Mouse (Mus musculus): ENCODE results near the gene Phf21a. TPM values are rescaled to one million over a fixed set of nuclear protein-coding genes. Genes with fewer than 3 reads are reported as not detected.
A peak's percentile ranks its signal among the peaks of the same experiment; 100 is the strongest.

Gene Phf21a
- 21.1 and 21.5 TPM in 2 replicates for polyA plus RNA-seq (2016; fragmentation: Nextera tagmentation; extraction: Ambion mirVana)

- Histone ChIP-seq H3K4me1 (replicated peaks) (no peaks in the 10 kb centered on the region), H3K9ac (no peak within 1 kb of the TSS), H3K27ac (ENCODE audit: poor library complexity, severe bottlenecking) (no peak within 1 kb of the TSS), H3K9me3 (replicated peaks) (peaks cover 8% of the 10 kb centered on the region; the same call in 1 of the 2 replicates), H3K36me3 (no peaks in the 10 kb centered on the region), H3K4me2 (no peak within 1 kb of the TSS), H3K27me3 (replicated peaks) (no peaks in the 10 kb centered on the region), H3K4me3 (no peak within 1 kb of the TSS)
- WGBS = 70% methylated on average over 2 of the region's 2 CpGs
- no peak for ATAC-seq (ENCODE audit: insufficient number of reproducible peaks, low FRiP score)
Observed at GRCm38 (mm10) chr2:92092817-92093216, at the start of gene Phf21a. Gene Phf21a, plus strand, starts transcription at chr2:92093117.

- ATAC-seq (ENCODE audit: insufficient number of reproducible peaks, low FRiP score) = no peak
- Histone ChIP-seq H3K4me2 (no peak overlapping the region), H3K4me1 (replicated peaks) (peaks cover 23% of the 10 kb centered on the region), H3K36me3 (no peaks in the 10 kb centered on the region), H3K9ac (no peak overlapping the region), H3K27me3 (replicated peaks) (no peaks in the 10 kb centered on the region), H3K9me3 (replicated peaks) (no peaks in the 10 kb centered on the region), H3K4me3 (no peak overlapping the region), H3K27ac (ENCODE audit: poor library complexity, severe bottlenecking) (no peak overlapping the region)
- 82% methylated on average over 12 of the region's 12 CpGs for WGBS
Observed at GRCm38 (mm10) chr2:92043285-92043684, 49.6 kb upstream of the Phf21a start.

GRCm38 (mm10) chr2:92047601-92048000 is 45.3 kb upstream of the Phf21a start:
- WGBS = 22% methylated on average over 4 of the region's 4 CpGs
- H3K4me3 ChIP-seq = no peak overlapping the region
- no peak overlapping the region for H3K27ac ChIP-seq (ENCODE audit: poor library complexity, severe bottlenecking)
- no peak overlapping the region for H3K9ac ChIP-seq
- no peak overlapping the region for H3K4me2 ChIP-seq
- no peak for ATAC-seq (ENCODE audit: insufficient number of reproducible peaks, low FRiP score)
- H3K4me1 ChIP-seq (replicated peaks) = peaks cover 19% of the 10 kb centered on the region
- H3K9me3 ChIP-seq (replicated peaks) = no peaks in the 10 kb centered on the region
- H3K36me3 ChIP-seq = no peaks in the 10 kb centered on the region
- H3K27me3 ChIP-seq (replicated peaks) = peaks cover 11% of the 10 kb centered on the region; the same call in 1 of the 2 replicates

GRCm38 (mm10) chr2:92048034-92048690 is 44.8 kb upstream of the Phf21a start:
- ATAC-seq (ENCODE audit: insufficient number of reproducible peaks, low FRiP score) = no peak

GRCm38 (mm10) chr2:92052188-92052587 is 40.7 kb upstream of the Phf21a start:
- no peak overlapping the region for H3K4me2 ChIP-seq
- no peaks in the 10 kb centered on the region for H3K36me3 ChIP-seq
- no peak overlapping the region for H3K9ac ChIP-seq
- no peak overlapping the region for H3K27ac ChIP-seq (ENCODE audit: poor library complexity, severe bottlenecking)
- 80% methylated on average over 8 of the region's 8 CpGs for WGBS
- no peak overlapping the region for H3K4me3 ChIP-seq
- H3K4me1 ChIP-seq (replicated peaks) = peaks cover 33% of the 10 kb centered on the region
- no peaks in the 10 kb centered on the region for H3K9me3 ChIP-seq (replicated peaks)
- peaks cover 31% of the 10 kb centered on the region for H3K27me3 ChIP-seq (replicated peaks)
- ATAC-seq (ENCODE audit: insufficient number of reproducible peaks, low FRiP score) = no peak

More at GRCm38 (mm10) chr2:92048034-92048690, 44.8 kb upstream of the Phf21a start:
- Histone ChIP-seq H3K4me2 (no peak overlapping the region), H3K27ac (ENCODE audit: poor library complexity, severe bottlenecking) (no peak overlapping the region), H3K4me3 (no peak overlapping the region), H3K4me1 (replicated peaks) (peaks cover 18% of the 10 kb centered on the region), H3K9me3 (replicated peaks) (no peaks in the 10 kb centered on the region), H3K36me3 (no peaks in the 10 kb centered on the region), H3K9ac (no peak overlapping the region), H3K27me3 (replicated peaks) (peaks cover 17% of the 10 kb centered on the region)
- WGBS = 61% methylated on average over 9 of the region's 9 CpGs

GRCm38 (mm10) chr2:92052754-92053153 is 40.2 kb upstream of the Phf21a start:
- Histone ChIP-seq H3K4me3 (no peak overlapping the region), H3K27me3 (replicated peaks) (peaks cover 31% of the 10 kb centered on the region), H3K9me3 (replicated peaks) (no peaks in the 10 kb centered on the region), H3K4me1 (replicated peaks) (peaks cover 30% of the 10 kb centered on the region), H3K4me2 (no peak overlapping the region), H3K27ac (ENCODE audit: poor library complexity, severe bottlenecking) (no peak overlapping the region), H3K9ac (no peak overlapping the region), H3K36me3 (no peaks in the 10 kb centered on the region)
- 46% methylated on average over 2 of the region's 2 CpGs for WGBS
- no peak for ATAC-seq (ENCODE audit: insufficient number of reproducible peaks, low FRiP score)

- 4% methylated on average over 38 of the region's 38 CpGs for WGBS
- Histone ChIP-seq H3K4me3 (peak overlapping the region; percentile 52), H3K27ac (ENCODE audit: poor library complexity, severe bottlenecking) (peak overlapping the region; percentile 63), H3K9me3 (replicated peaks) (no peaks in the 10 kb centered on the region), H3K4me2 (peak overlapping the region; percentile 91), H3K9ac (peak overlapping the region; percentile 68), H3K36me3 (no peaks in the 10 kb centered on the region), H3K4me1 (replicated peaks) (peaks cover 27% of the 10 kb centered on the region), H3K27me3 (replicated peaks) (peaks cover 33% of the 10 kb centered on the region)
- ATAC-seq (ENCODE audit: insufficient number of reproducible peaks, low FRiP score) = peak; percentile 56
Observed at GRCm38 (mm10) chr2:92055101-92055813, 37.7 kb upstream of the Phf21a start.

- 2% methylated on average over 14 of the region's 14 CpGs for WGBS
- Histone ChIP-seq H3K27ac (ENCODE audit: poor library complexity, severe bottlenecking) (peak overlapping the region; percentile 63), H3K4me2 (peak overlapping the region; percentile 91), H3K36me3 (no peaks in the 10 kb centered on the region), H3K9ac (peak overlapping the region; percentile 68), H3K4me3 (peak overlapping the region; percentile 52), H3K9me3 (replicated peaks) (no peaks in the 10 kb centered on the region), H3K4me1 (replicated peaks) (peaks cover 27% of the 10 kb centered on the region), H3K27me3 (replicated peaks) (peaks cover 39% of the 10 kb centered on the region)
- peak; percentile 44; the same call in 1 of the 2 replicates for ATAC-seq (ENCODE audit: insufficient number of reproducible peaks, low FRiP score)
Observed at GRCm38 (mm10) chr2:92055831-92056236, 37.1 kb upstream of the Phf21a start.

GRCm38 (mm10) chr2:92056760-92057159 is 36.2 kb upstream of the Phf21a start:
- Histone ChIP-seq H3K4me2 (no peak overlapping the region), H3K27ac (ENCODE audit: poor library complexity, severe bottlenecking) (no peak overlapping the region), H3K9me3 (replicated peaks) (no peaks in the 10 kb centered on the region), H3K36me3 (no peaks in the 10 kb centered on the region), H3K9ac (no peak overlapping the region), H3K4me3 (no peak overlapping the region), H3K27me3 (replicated peaks) (peaks cover 39% of the 10 kb centered on the region), H3K4me1 (replicated peaks) (peaks cover 27% of the 10 kb centered on the region)
- 83% methylated on average over 13 of the region's 13 CpGs for WGBS
- no peak for ATAC-seq (ENCODE audit: insufficient number of reproducible peaks, low FRiP score)

- H3K36me3 ChIP-seq = no peaks in the 10 kb centered on the region
Observed at GRCm38 (mm10) chr2:92058469-92058868, 34.4 kb upstream of the Phf21a start.

GRCm38 (mm10) chr2:92058936-92059335 is 34.0 kb upstream of the Phf21a start:
- Histone ChIP-seq H3K27ac (ENCODE audit: poor library complexity, severe bottlenecking) (no peak overlapping the region), H3K4me2 (peak overlapping the region; percentile 84), H3K4me3 (peak overlapping the region; percentile 53), H3K36me3 (no peaks in the 10 kb centered on the region), H3K27me3 (replicated peaks) (peaks cover 25% of the 10 kb centered on the region), H3K4me1 (replicated peaks) (peaks cover 23% of the 10 kb centered on the region), H3K9me3 (replicated peaks) (no peaks in the 10 kb centered on the region), H3K9ac (peak overlapping the region; percentile 58)
- 3% methylated on average over 11 of the region's 11 CpGs for WGBS
- no peak for ATAC-seq (ENCODE audit: insufficient number of reproducible peaks, low FRiP score)

More at GRCm38 (mm10) chr2:92058469-92058868, 34.4 kb upstream of the Phf21a start:
- peak overlapping the region; percentile 84 for H3K4me2 ChIP-seq
- H3K9ac ChIP-seq = peak overlapping the region; percentile 58
- no peak overlapping the region for H3K27ac ChIP-seq (ENCODE audit: poor library complexity, severe bottlenecking)
- under 1% methylated on average over 29 of the region's 29 CpGs for WGBS
- H3K27me3 ChIP-seq (replicated peaks) = peaks cover 30% of the 10 kb centered on the region
- no peaks in the 10 kb centered on the region for H3K9me3 ChIP-seq (replicated peaks)
- peak; percentile 73 for ATAC-seq (ENCODE audit: insufficient number of reproducible peaks, low FRiP score)
- H3K4me1 ChIP-seq (replicated peaks) = peaks cover 23% of the 10 kb centered on the region
- H3K4me3 ChIP-seq = peak overlapping the region; percentile 53
